Mouse (Mus musculus): Measurements from ENCODE around the gene Prss57. TPM values are rescaled to one million over a fixed set of nuclear protein-coding genes. Genes with fewer than 3 reads are reported as not detected.
A peak's percentile ranks its signal among the peaks of the same experiment; 100 is the strongest.

Prss57 gene
- polyA plus RNA-seq, 2 experiments: 1.6 to 4.9 TPM

DNA sequence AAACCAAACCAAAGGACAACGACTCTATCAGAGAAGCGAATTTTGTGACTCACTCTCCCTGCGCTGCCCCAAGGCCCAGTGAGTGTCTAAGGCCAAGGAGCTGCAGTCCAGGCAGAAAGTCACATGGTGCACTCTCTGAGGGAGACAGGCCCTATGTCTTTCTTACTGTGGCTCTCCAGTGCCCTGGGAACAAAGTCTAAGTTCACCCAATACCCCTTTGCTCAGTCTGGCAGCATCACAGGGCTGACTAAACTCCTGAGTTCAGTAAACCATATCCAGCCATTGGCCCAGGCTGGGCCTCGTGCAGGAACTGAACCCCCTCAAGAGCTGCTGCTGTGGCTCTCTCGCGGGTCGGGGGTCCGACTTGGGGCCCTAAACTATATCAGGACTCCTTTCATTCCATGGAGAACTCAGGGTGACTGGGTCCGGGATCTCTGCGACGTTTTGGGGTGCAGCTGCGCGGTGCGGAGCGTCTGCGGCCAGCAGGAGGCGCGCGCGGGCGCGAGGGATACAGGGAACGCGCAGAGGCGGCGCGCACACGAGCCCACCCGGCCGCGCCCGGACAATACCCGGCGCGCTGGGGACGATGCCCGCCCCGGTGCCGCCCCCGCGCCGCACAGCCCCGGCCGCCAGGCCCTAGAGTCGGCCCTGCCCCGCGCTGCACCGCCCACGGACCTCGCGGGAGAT, 2.4 kb upstream of the Prss57 start, which contains the start of gene Palm:
Gene Palm, plus strand, starts transcription at position 522 of the 687 bp plus-strand sequence.
- H3K4me2 ChIP-seq (ENCODE audit: low read depth): peak within 1 kb of the TSS; percentile 72
- H3K4me1 ChIP-seq (replicated peaks; ENCODE audit: control insufficient read depth in 2 of 2, insufficient read depth in 2 of 2, low read length in 1 of 2): peaks cover 0 to 9% of the 10 kb centered on the region in 2 experiments; a peak in 3 of 4 replicates
- WGBS (ENCODE audit: insufficient replicate concordance): 6% methylated on average over 49 of the region's 51 CpGs
- ATAC-seq (ENCODE audit: insufficient read depth) (peak; percentile 33; the same call in 1 of the 2 replicates), DNase-seq (ENCODE audit: low read depth in 3 of 3, low spot score in 3 of 3) (no peak)
- no peaks in the 10 kb centered on the region for H3K36me3 ChIP-seq (replicated peaks; ENCODE audit: control insufficient read depth, insufficient read depth, low read depth)
- no peak for TF ChIP-seq EP300 (IDR thresholded peaks at IDR 0.05; ENCODE audit: low read depth)
- TF ChIP-seq CTCF (IDR thresholded peaks at IDR 0.05; ENCODE audit: low read depth): peak; percentile 82
- no peak within 1 kb of the TSS for H3K27ac ChIP-seq
- peak within 1 kb of the TSS; percentile 52 to 63 for H3K4me3 ChIP-seq (ENCODE audit: insufficient read depth in 1 of 2, low read depth in 2 of 2, low read length in 2 of 2)
- no peaks in the 10 kb centered on the region for H3K9me3 ChIP-seq (ENCODE audit: control insufficient read depth, low read length)
- peaks cover 3% of the 10 kb centered on the region; the same call in 1 of the 2 replicates for H3K27me3 ChIP-seq (ENCODE audit: control insufficient read depth, insufficient read depth, low read length)
- H3K9ac ChIP-seq (replicated peaks): peak within 1 kb of the TSS; percentile 37; the same call in 1 of the 2 replicates

GRCm38 (mm10) chr10:79792339-79793040, 1.7 kb upstream of the Prss57 start:
- no peak for DNase-seq (ENCODE audit: low read depth in 3 of 3, low spot score in 3 of 3)
- no peak for ATAC-seq (ENCODE audit: insufficient read depth)
- no peak for TF ChIP-seq EP300 (IDR thresholded peaks at IDR 0.05; ENCODE audit: low read depth)
- no peak for TF ChIP-seq CTCF (IDR thresholded peaks at IDR 0.05; ENCODE audit: low read depth)

GRCm38 (mm10) chr10:79789581-79789980, 1.2 kb downstream of the Prss57 start:
- H3K27ac ChIP-seq: no peak overlapping the region
- ATAC-seq (ENCODE audit: insufficient read depth) (no peak), DNase-seq (ENCODE audit: low read depth in 3 of 3, low spot score in 3 of 3) (no peak)
- H3K27me3 ChIP-seq (ENCODE audit: control insufficient read depth, insufficient read depth, low read length): peaks cover 3% of the 10 kb centered on the region; the same call in 1 of the 2 replicates
- TF ChIP-seq EP300 (IDR thresholded peaks at IDR 0.05; ENCODE audit: low read depth) (no peak), CTCF (IDR thresholded peaks at IDR 0.05; ENCODE audit: low read depth) (0 out of 2 replicates have a peak, but pooled peaks have one; percentile 15)
- H3K4me3 ChIP-seq (ENCODE audit: insufficient read depth in 1 of 2, low read depth in 2 of 2, low read length in 2 of 2): no peak overlapping the region
- H3K9ac ChIP-seq (replicated peaks): no peak overlapping the region
- H3K4me1 ChIP-seq (replicated peaks; ENCODE audit: control insufficient read depth in 2 of 2, insufficient read depth in 2 of 2, low read length in 1 of 2): no peaks in the 10 kb centered on the region; a peak in 1 of 4 replicates
- WGBS (ENCODE audit: insufficient replicate concordance): 40% methylated on average over 2 of the region's 2 CpGs
- no peaks in the 10 kb centered on the region for H3K9me3 ChIP-seq (ENCODE audit: control insufficient read depth, low read length)
- H3K4me2 ChIP-seq (ENCODE audit: low read depth): no peak overlapping the region
- no peaks in the 10 kb centered on the region for H3K36me3 ChIP-seq (replicated peaks; ENCODE audit: control insufficient read depth, insufficient read depth, low read depth)

More at GRCm38 (mm10) chr10:79792339-79793040, 1.7 kb upstream of the Prss57 start:
- no peaks in the 10 kb centered on the region for H3K36me3 ChIP-seq (replicated peaks; ENCODE audit: control insufficient read depth, insufficient read depth, low read depth)
- H3K27ac ChIP-seq: no peak overlapping the region
- H3K27me3 ChIP-seq (ENCODE audit: control insufficient read depth, insufficient read depth, low read length): peaks cover 3% of the 10 kb centered on the region; the same call in 1 of the 2 replicates
- no peak overlapping the region for H3K4me3 ChIP-seq (ENCODE audit: insufficient read depth in 1 of 2, low read depth in 2 of 2, low read length in 2 of 2)
- peaks cover 0 to 2% of the 10 kb centered on the region in 2 experiments; a peak in 1 of 4 replicates for H3K4me1 ChIP-seq (replicated peaks; ENCODE audit: control insufficient read depth in 2 of 2, insufficient read depth in 2 of 2, low read length in 1 of 2)
- WGBS (ENCODE audit: insufficient replicate concordance): 65% methylated on average over 5 of the region's 5 CpGs
- H3K9me3 ChIP-seq (ENCODE audit: control insufficient read depth, low read length): no peaks in the 10 kb centered on the region
- no peak overlapping the region for H3K9ac ChIP-seq (replicated peaks)
- no peak overlapping the region for H3K4me2 ChIP-seq (ENCODE audit: low read depth)

- no peak for TF ChIP-seq EP300 (IDR thresholded peaks at IDR 0.05; ENCODE audit: low read depth)
- TF ChIP-seq CTCF (IDR thresholded peaks at IDR 0.05; ENCODE audit: low read depth): peak; percentile 85
- DNase-seq (ENCODE audit: low read depth in 3 of 3, low spot score in 3 of 3): peak in 1 of 3 experiments; percentile 51
- no peak overlapping the region for H3K4me2 ChIP-seq (ENCODE audit: low read depth)
These were observed 2.2 kb downstream of the Prss57 start for GRCm38 (mm10) chr10:79788386-79789158.

More at GRCm38 (mm10) chr10:79788386-79789158, 2.2 kb downstream of the Prss57 start:
- H3K9ac ChIP-seq (replicated peaks): no peak overlapping the region
- no peak for ATAC-seq (ENCODE audit: insufficient read depth)
- 12% methylated on average over 7 of the region's 7 CpGs for WGBS (ENCODE audit: insufficient replicate concordance)
- no peak overlapping the region for H3K4me3 ChIP-seq (ENCODE audit: insufficient read depth in 1 of 2, low read depth in 2 of 2, low read length in 2 of 2)
- peaks cover under 1% of the 10 kb centered on the region; the same call in 1 of the 2 replicates for H3K27me3 ChIP-seq (ENCODE audit: control insufficient read depth, insufficient read depth, low read length)
- no peaks in the 10 kb centered on the region for H3K9me3 ChIP-seq (ENCODE audit: control insufficient read depth, low read length)
- H3K36me3 ChIP-seq (replicated peaks; ENCODE audit: control insufficient read depth, insufficient read depth, low read depth): no peaks in the 10 kb centered on the region
- no peaks in the 10 kb centered on the region; a peak in 1 of 4 replicates for H3K4me1 ChIP-seq (replicated peaks; ENCODE audit: control insufficient read depth in 2 of 2, insufficient read depth in 2 of 2, low read length in 1 of 2)
- no peak overlapping the region for H3K27ac ChIP-seq
